Comparison of ENCODE assay signal across 29 mouse cellular contexts in genomic region chr10:105544004-105545003, GRCm38 (mm10). TPM values are rescaled to one million over a fixed set of nuclear protein-coding genes. Genes with fewer than 3 reads are reported as not detected.
DNase-seq lines count a peak whose midpoint lies in the region; ATAC-seq and TF ChIP-seq lines count a peak whose summit lies in the region.
"Had no signal": no experiment of that assay in that cellular context is flagged by ENCODE, and none has a peak within 500 bp of the region (broad histone marks: within the 10 kb centered on the region; RNA-seq: fewer than 3 reads in every experiment).

No protein-coding gene starts in this region.

- no peak for DNase-seq in hindbrain, postnatal 0 days (ENCODE audit: low spot score)
- no peak for DNase-seq in hindbrain, embryonic 11.5 days (ENCODE audit: low spot score)
- DNase-seq in MN1 (ENCODE audit: low spot score) (peak; percentile 41), R1 (ENCODE audit: low read depth, low spot score) (peak; percentile 23)
- no peak for DNase-seq in spleen, postnatal 36 days (ENCODE audit: low spot score in 2 of 2)
- DNase-seq in embryo, embryonic 10.5 days (ENCODE audit: low spot score) = no peak
- DNase-seq: adrenal gland, adult 8-10 months; B cell, adult 2 months; cerebellum, adult 2 months; cerebellum, postnatal 25 days; gastrocnemius, postnatal 10 days; heart, postnatal 10 days; kidney, adult 9 months; kidney, postnatal 10 days; layer of hippocampus, postnatal 36 days; liver; lung, embryonic 14.5 days; lung, postnatal 4 days; retina, postnatal 1 day; right cerebral cortex, postnatal 14 days; spleen, adult 18-20 months; thymus, adult 18-20 months; thymus, postnatal 25 days had no signal

- no peaks in the 10 kb centered on the region for H3K27me3 ChIP-seq in hindbrain, postnatal 0 days (ENCODE audit: insufficient read depth, low read length)
- no peaks in the 10 kb centered on the region for H3K27me3 ChIP-seq in hindbrain, embryonic 11.5 days (ENCODE audit: control insufficient read depth, insufficient read depth, low read length)
- no peaks in the 10 kb centered on the region for H3K27me3 ChIP-seq in small intestine, adult 2 months (ENCODE audit: control insufficient read depth, insufficient read depth, low read length)
- H3K27me3 ChIP-seq: heart, embryonic 13.5 days; midbrain, embryonic 13.5 days; neural tube, embryonic 13.5 days had no signal

- no peak overlapping the region for H3K4me3 ChIP-seq in hindbrain, postnatal 0 days (ENCODE audit: low read length)
- no peak overlapping the region for H3K4me3 ChIP-seq in hindbrain, embryonic 11.5 days (ENCODE audit: low read depth, low read length)
- no peak overlapping the region for H3K4me3 ChIP-seq in small intestine, adult 2 months (ENCODE audit: low read depth, low read length)
- H3K4me3 ChIP-seq: heart, embryonic 13.5 days; midbrain, embryonic 13.5 days; neural tube, embryonic 13.5 days had no signal

- no peaks in the 10 kb centered on the region for H3K9me3 ChIP-seq in hindbrain, postnatal 0 days (ENCODE audit: low read length)
- no peaks in the 10 kb centered on the region for H3K9me3 ChIP-seq in hindbrain, embryonic 11.5 days (ENCODE audit: control insufficient read depth, low read length)
- H3K9me3 ChIP-seq: heart, embryonic 13.5 days; midbrain, embryonic 13.5 days; neural tube, embryonic 13.5 days had no signal

- peak; percentile 64; the same call in 1 of the 2 replicates for ATAC-seq in hindbrain, postnatal 0 days
- no peak for ATAC-seq in hindbrain, embryonic 11.5 days (ENCODE audit: low FRiP score)
- ATAC-seq: inflammation-experienced regulatory T-cells, adult 6 months; midbrain, embryonic 13.5 days had no signal

- no peak for TF ChIP-seq POLR2A in small intestine, adult 2 months (IDR thresholded peaks at IDR 0.05; ENCODE audit: low read depth, low read length)

- no peak overlapping the region for H3K27ac ChIP-seq in hindbrain, postnatal 0 days
- H3K27ac ChIP-seq in hindbrain, embryonic 11.5 days (ENCODE audit: low read depth, low read length) = no peak overlapping the region
- H3K27ac ChIP-seq in small intestine, adult 2 months (ENCODE audit: insufficient read depth, low read depth, low read length) = peak overlapping the region; percentile 95
- H3K27ac ChIP-seq: heart, embryonic 13.5 days; liver, embryonic 14.5 days; midbrain, embryonic 13.5 days; neural tube, embryonic 13.5 days had no signal

- H3K36me3 ChIP-seq in hindbrain, postnatal 0 days (ENCODE audit: insufficient read depth, low read length) = no peaks in the 10 kb centered on the region
- H3K36me3 ChIP-seq in hindbrain, embryonic 11.5 days (ENCODE audit: control insufficient read depth, insufficient read depth, low read length) = no peaks in the 10 kb centered on the region
- H3K36me3 ChIP-seq in small intestine, adult 2 months (ENCODE audit: control insufficient read depth, insufficient read depth, low read length) = no peaks in the 10 kb centered on the region
- H3K36me3 ChIP-seq: midbrain, embryonic 13.5 days; neural tube, embryonic 13.5 days had no signal

- no peak overlapping the region for H3K9ac ChIP-seq in hindbrain, postnatal 0 days (replicated peaks; ENCODE audit: low read length)
- H3K9ac ChIP-seq in hindbrain, embryonic 11.5 days (ENCODE audit: low read depth, low read length) = no peak overlapping the region
- H3K9ac ChIP-seq: heart, embryonic 13.5 days; liver, embryonic 14.5 days; lung, embryonic 14.5 days; midbrain, embryonic 13.5 days; neural tube, embryonic 13.5 days had no signal

- H3K4me1 ChIP-seq in hindbrain, postnatal 0 days (ENCODE audit: insufficient read depth, low read length) = no peaks in the 10 kb centered on the region
- no peaks in the 10 kb centered on the region for H3K4me1 ChIP-seq in hindbrain, embryonic 11.5 days (replicated peaks; ENCODE audit: control insufficient read depth, insufficient read depth, low read length)
- H3K4me1 ChIP-seq in small intestine, adult 2 months (ENCODE audit: control insufficient read depth, insufficient read depth, insufficient read length, low read length) = peaks cover 3% of the 10 kb centered on the region; the same call in 1 of the 2 replicates

- TF ChIP-seq CTCF in hindbrain, postnatal 0 days (IDR thresholded peaks at IDR 0.05; ENCODE audit: low read depth) = no peak
- TF ChIP-seq CTCF in small intestine, adult 2 months (IDR thresholded peaks at IDR 0.05; ENCODE audit: extremely low read depth, insufficient read length, insufficient replicate concordance, low read depth, low read length) = no peak

- 90% methylated on average over 2 of the region's 2 CpGs for WGBS in hindbrain, postnatal 0 days
- 88% methylated on average over 2 of the region's 2 CpGs for WGBS in hindbrain, embryonic 11.5 days
- WGBS in small intestine, adult 2 months = 47% methylated on average over 2 of the region's 2 CpGs

- H3K4me2 ChIP-seq in hindbrain, postnatal 0 days (ENCODE audit: low read depth, low read length) = no peak overlapping the region
- H3K4me2 ChIP-seq in hindbrain, embryonic 11.5 days (replicated peaks; ENCODE audit: low read depth, low read length) = no peak overlapping the region
- H3K4me2 ChIP-seq: heart, embryonic 13.5 days; lung, embryonic 14.5 days; midbrain, embryonic 13.5 days; neural tube, embryonic 13.5 days had no signal

RNA-seq across cellular contexts. Expression of gene Tmtc2, which starts 29.9 kb away (rescaled TPM):
- 19.3 and 19.4 TPM in 2 replicates for total RNA-seq in hindbrain, postnatal 0 days (2014; rRNA removed)
- polyA plus RNA-seq in hindbrain, postnatal 0 days (2015; fragmentation: Nextera tagmentation; extraction: Ambion mirVana) = 7.6 and 8.2 TPM in 2 replicates
- polyA plus RNA-seq in hindbrain, embryonic 11.5 days (2014; fragmentation: Nextera tagmentation; extraction: Ambion mirVana) = 6.4 and 9.5 TPM in 2 replicates
- polyA plus RNA-seq in small intestine, adult 2 months (2012; rRNA removed) = 1.8 and 2.9 TPM in 2 replicates

Comparison
In these comparisons a context has a peak if more than half of its experiments do, and no peak if none do; other contexts are left out.
1. DNase-seq: peak in MN1 (single experiment) and R1 (single experiment); none in hindbrain, postnatal 0 days (single experiment), hindbrain, embryonic 11.5 days (single experiment), spleen, postnatal 36 days (0 of 2) and embryo, embryonic 10.5 days (single experiment).